Mouse (Mus musculus) forebrain, postnatal 0 days (tissue): ENCODE data around the gene Zfp980. TPM values are rescaled to one million over a fixed set of nuclear protein-coding genes. Genes with fewer than 3 reads are reported as not detected.
"Not testable (repeated sequence)": the region's sequence is repeated elsewhere in the genome, so short reads cannot be mapped to it uniquely, and the experiment has no call there.

ENCODE experiments used
- ATAC-seq: fragments of 200-750 bp; cut with Nextera tagmentation; 2 replicates; pipeline ENCODE4 v1.8.0; 2017; ENCODE audit warnings: mild to moderate bottlenecking, moderate library complexity
- DNase-seq: peaks from one replicate; pipeline ENCODE4 v3.0.0-alpha.2; 2015
- H3K27ac ChIP-seq: fragments of 300-500 bp; sonication (generic); 2 replicates; pipeline ENCODE4 v1.5.1; 2014; ENCODE audit warnings: low read depth, mild to moderate bottlenecking, antibody characterized with exemption, low read length, moderate library complexity, mixed read lengths
- H3K27me3 ChIP-seq: fragments of 300-500 bp; sonication (generic); 2 replicates; pipeline ENCODE4 v1.6.1; 2014; ENCODE audit warnings: mild to moderate bottlenecking, low read length, mixed read lengths; ENCODE audit not compliant: insufficient read depth
- H3K36me3 ChIP-seq: fragments of 300-500 bp; sonication (generic); 2 replicates; pipeline ENCODE4 v1.6.1; 2014; ENCODE audit warnings: mild to moderate bottlenecking, moderate library complexity; ENCODE audit not compliant: insufficient read depth
- H3K4me1 ChIP-seq: fragments of 300-500 bp; sonication (generic); 2 replicates; pipeline ENCODE4 v1.6.1; 2014; ENCODE audit warnings: antibody characterized with exemption; ENCODE audit not compliant: insufficient read depth
- H3K4me2 ChIP-seq: fragments of 300-500 bp; sonication (generic); 2 replicates; pipeline ENCODE4 v1.6.1; 2014; ENCODE audit warnings: low read depth, mild to moderate bottlenecking, moderate library complexity
- H3K4me3 ChIP-seq: fragments of 300-500 bp; sonication (generic); 2 replicates; pipeline ENCODE4 v1.5.1; 2014; ENCODE audit warnings: low read depth, low read length, mixed read lengths
- H3K9ac ChIP-seq: fragments of 300-500 bp; sonication (generic); 2 replicates; pipeline ENCODE4 v1.6.1; 2014; ENCODE audit warnings: mild to moderate bottlenecking
- H3K9me3 ChIP-seq: fragments of 300-500 bp; sonication (generic); 2 replicates; pipeline ENCODE4 v1.6.1; 2016; ENCODE audit warnings: low read length
- WGBS: fragments of 180-500 bp; shearing (Covaris S2); extraction: QIAGEN DNeasy Blood & Tissue Kit; methylation state at CpG from one replicate; pipeline ENCODE4 v1.1.7; 2014; 5-methylcytosine and 5-hydroxymethylcytosine counted together
- polyA plus RNA-seq: library from polyadenylated mRNA; unstranded; fragments of >200 nt; fragmentation: Nextera tagmentation; extraction: Ambion mirVana; gene quantifications from 2 replicates; pipeline ENCODE4 v1.2.1, GENCODE M21; 2015
- total RNA-seq: library from RNA; depleted of rRNA; stranded (reverse); fragments of >200 nt; gene quantifications from 2 replicates; pipeline ENCODE4 v1.2.3, GENCODE M21; 2014; rRNA removed

The Zfp980 gene
- total and polyA plus RNA-seq, 2 experiments from 2014 or later, result not detected

- H3K9me3 ChIP-seq, H3K4me1 ChIP-seq, DNase-seq, H3K36me3 ChIP-seq, H3K9ac ChIP-seq, H3K4me3 ChIP-seq, H3K27me3 ChIP-seq, H3K27ac ChIP-seq, H3K4me2 ChIP-seq: not testable (repeated sequence)
- ATAC-seq, result 0 out of 2 replicates have a peak, but pooled peaks have one; percentile 10
- no CpG with 5 or more reads among the region's 30 CpGs for WGBS
Observed at GRCm38 (mm10) chr4:145745645-145745991, 75.1 kb downstream of the Zfp980 start.

Other genes with a start within 250 kb of the Zfp980 start
- not detected in 2 replicates for gene Zfp990, start 159.9 kb upstream of the Zfp980 start, total RNA-seq
- gene Zfp990, start 159.9 kb upstream of the Zfp980 start, polyA plus RNA-seq, result not detected in 2 replicates
- 0.14 and 0.31 TPM in 2 replicates for gene Gm13212, start 85.5 kb upstream of the Zfp980 start, total RNA-seq
- 0.11 and 0.16 TPM in 2 replicates for gene Gm13212, start 85.5 kb upstream of the Zfp980 start, polyA plus RNA-seq
- 0.14 TPM in 1 of 2 replicates, not detected in the other for gene Zfp986, start 198.1 kb downstream of the Zfp980 start, total RNA-seq
- gene Zfp986, start 198.1 kb downstream of the Zfp980 start, polyA plus RNA-seq, result not detected in 2 replicates